Mouse (Mus musculus): ENCODE results near the gene Fam117a. TPM values are rescaled to one million over a fixed set of nuclear protein-coding genes. Genes with fewer than 3 reads are reported as not detected.
A peak's percentile ranks its signal among the peaks of the same experiment; 100 is the strongest.

Gene Fam117a
- total RNA-seq, 1 experiment: 26.2 TPM

- Histone ChIP-seq H3K9ac (ENCODE audit: insufficient read depth, low read depth, low read length, poor library complexity, severe bottlenecking) (no peak overlapping the region), H3K4me3 (ENCODE audit: insufficient read depth in 1 of 2, low read depth in 1 of 2, low read length in 2 of 2, poor library complexity in 1 of 2, severe bottlenecking in 1 of 2) (no peak overlapping the region), H3K9me3 (ENCODE audit: control insufficient read depth, insufficient read depth, low read depth, low read length) (no peaks in the 10 kb centered on the region), H3K36me3 (ENCODE audit: control insufficient read depth, insufficient read depth, low read length, poor library complexity, severe bottlenecking) (peaks cover 13% of the 10 kb centered on the region), H3K4me1 (ENCODE audit: control insufficient read depth in 2 of 2, insufficient read depth in 2 of 2, low read length in 2 of 2, poor library complexity in 1 of 2) (peaks cover 0 to 3% of the 10 kb centered on the region in 2 experiments; a peak in 1 of 4 replicates), H3K27ac (ENCODE audit: insufficient read depth, low read depth, low read length, poor library complexity, severe bottlenecking) (no peak overlapping the region)
- DNase-seq (ENCODE audit: low read depth, low spot score): no peak
- no peak for TF ChIP-seq ZNF384 (IDR thresholded peaks at IDR 0.05; ENCODE audit: low read depth, low read length)
- no peak for TF ChIP-seq HCFC1 (IDR thresholded peaks at IDR 0.05; ENCODE audit: borderline replicate concordance, insufficient read depth, low read length)
- TF ChIP-seq ZC3H11A (IDR thresholded peaks at IDR 0.05; ENCODE audit: borderline replicate concordance, low read depth, low read length): no peak
- TF ChIP-seq MAFK (IDR thresholded peaks at IDR 0.05; ENCODE audit: insufficient read depth, low read depth, low read length): no peak
- TF ChIP-seq CHD2 (IDR thresholded peaks at IDR 0.05; ENCODE audit: low read depth, low read length): no peak
- in situ Hi-C loops (cut with MboI; ENCODE audit: low sequenced_read_pairs in 2 of 2, unreplicated experiment in 2 of 2): loop anchor here in 1 of 2 experiments (10.0 kb wide), 1 partner anchor 131 kb away; no protein-coding TSS in a partner anchor
Measured at GRCm38 (mm10) chr11:95394112-95394511, 57.3 kb downstream of the Fam117a start.

GRCm38 (mm10) chr11:95396548-95396947 lies 59.7 kb downstream of the Fam117a start:
- Histone ChIP-seq H3K4me1 (ENCODE audit: control insufficient read depth in 2 of 2, insufficient read depth in 2 of 2, low read length in 2 of 2, poor library complexity in 1 of 2) (peaks cover 0 to 3% of the 10 kb centered on the region in 2 experiments; a peak in 1 of 4 replicates), H3K4me3 (ENCODE audit: insufficient read depth in 1 of 2, low read depth in 1 of 2, low read length in 2 of 2, poor library complexity in 1 of 2, severe bottlenecking in 1 of 2) (no peak overlapping the region), H3K9ac (ENCODE audit: insufficient read depth, low read depth, low read length, poor library complexity, severe bottlenecking) (no peak overlapping the region), H3K9me3 (ENCODE audit: control insufficient read depth, insufficient read depth, low read depth, low read length) (no peaks in the 10 kb centered on the region), H3K36me3 (ENCODE audit: control insufficient read depth, insufficient read depth, low read length, poor library complexity, severe bottlenecking) (no peaks in the 10 kb centered on the region; the same call in 1 of the 2 replicates), H3K27ac (ENCODE audit: insufficient read depth, low read depth, low read length, poor library complexity, severe bottlenecking) (no peak overlapping the region)
- TF ChIP-seq HCFC1 (IDR thresholded peaks at IDR 0.05; ENCODE audit: borderline replicate concordance, insufficient read depth, low read length) (no peak), ZC3H11A (IDR thresholded peaks at IDR 0.05; ENCODE audit: borderline replicate concordance, low read depth, low read length) (no peak), CHD2 (IDR thresholded peaks at IDR 0.05; ENCODE audit: low read depth, low read length) (no peak), ZNF384 (IDR thresholded peaks at IDR 0.05; ENCODE audit: low read depth, low read length) (no peak), MAFK (IDR thresholded peaks at IDR 0.05; ENCODE audit: insufficient read depth, low read depth, low read length) (no peak)
- in situ Hi-C loops (cut with MboI; ENCODE audit: low sequenced_read_pairs in 2 of 2, unreplicated experiment in 2 of 2): loop anchor here in 1 of 2 experiments (10.0 kb wide), 1 partner anchor 128 kb away; no protein-coding TSS in a partner anchor
- no peak for DNase-seq (ENCODE audit: low read depth, low spot score)

- in situ Hi-C loops (cut with MboI; ENCODE audit: low sequenced_read_pairs in 2 of 2, unreplicated experiment in 2 of 2): loop anchor here in 1 of 2 experiments (10.0 kb wide), 1 partner anchor 127 kb away; no protein-coding TSS in a partner anchor
- TF ChIP-seq ZNF384 (IDR thresholded peaks at IDR 0.05; ENCODE audit: low read depth, low read length) (no peak), ZC3H11A (IDR thresholded peaks at IDR 0.05; ENCODE audit: borderline replicate concordance, low read depth, low read length) (peak; percentile 40; the same call in 1 of the 2 replicates), MAFK (IDR thresholded peaks at IDR 0.05; ENCODE audit: insufficient read depth, low read depth, low read length) (no peak)
- H3K9me3 ChIP-seq (ENCODE audit: control insufficient read depth, insufficient read depth, low read depth, low read length): no peaks in the 10 kb centered on the region
- H3K9ac ChIP-seq (ENCODE audit: insufficient read depth, low read depth, low read length, poor library complexity, severe bottlenecking): no peak overlapping the region
- no peak overlapping the region for H3K4me3 ChIP-seq (ENCODE audit: insufficient read depth in 1 of 2, low read depth in 1 of 2, low read length in 2 of 2, poor library complexity in 1 of 2, severe bottlenecking in 1 of 2)
- peak; percentile 59 for DNase-seq (ENCODE audit: low read depth, low spot score)
- peaks cover 0 to 7% of the 10 kb centered on the region in 2 experiments; a peak in 2 of 4 replicates for H3K4me1 ChIP-seq (ENCODE audit: control insufficient read depth in 2 of 2, insufficient read depth in 2 of 2, low read length in 2 of 2, poor library complexity in 1 of 2)
- H3K27ac ChIP-seq (ENCODE audit: insufficient read depth, low read depth, low read length, poor library complexity, severe bottlenecking): no peak overlapping the region
- no peaks in the 10 kb centered on the region for H3K36me3 ChIP-seq (ENCODE audit: control insufficient read depth, insufficient read depth, low read length, poor library complexity, severe bottlenecking)
Measured at GRCm38 (mm10) chr11:95397843-95398835, 61.3 kb downstream of the Fam117a start.

GRCm38 (mm10) chr11:95399520-95400020 lies 62.8 kb downstream of the Fam117a start:
- no peak overlapping the region for H3K9ac ChIP-seq (ENCODE audit: insufficient read depth, low read depth, low read length, poor library complexity, severe bottlenecking)
- no peak overlapping the region for H3K27ac ChIP-seq (ENCODE audit: insufficient read depth, low read depth, low read length, poor library complexity, severe bottlenecking)
- no peaks in the 10 kb centered on the region for H3K9me3 ChIP-seq (ENCODE audit: control insufficient read depth, insufficient read depth, low read depth, low read length)
- DNase-seq (ENCODE audit: low read depth, low spot score): no peak
- TF ChIP-seq MAFK (IDR thresholded peaks at IDR 0.05; ENCODE audit: insufficient read depth, low read depth, low read length) (0 out of 2 replicates have a peak, but pooled peaks have one; percentile 12), CHD2 (IDR thresholded peaks at IDR 0.05; ENCODE audit: low read depth, low read length) (no peak)
- no peak overlapping the region for H3K4me3 ChIP-seq (ENCODE audit: insufficient read depth in 1 of 2, low read depth in 1 of 2, low read length in 2 of 2, poor library complexity in 1 of 2, severe bottlenecking in 1 of 2)
- in situ Hi-C loops (cut with MboI; ENCODE audit: low sequenced_read_pairs in 2 of 2, unreplicated experiment in 2 of 2): loop anchor here in 1 of 2 experiments (10.0 kb wide), 1 partner anchor 125 kb away; no protein-coding TSS in a partner anchor
- H3K4me1 ChIP-seq (ENCODE audit: control insufficient read depth in 2 of 2, insufficient read depth in 2 of 2, low read length in 2 of 2, poor library complexity in 1 of 2): peaks cover 0 to 10% of the 10 kb centered on the region in 2 experiments; a peak in 2 of 4 replicates
- no peaks in the 10 kb centered on the region for H3K36me3 ChIP-seq (ENCODE audit: control insufficient read depth, insufficient read depth, low read length, poor library complexity, severe bottlenecking)

Data from ES-E14 (cell line).